Mouse (Mus musculus): Measurements from ENCODE around the gene Snx4. TPM values are rescaled to one million over a fixed set of nuclear protein-coding genes. Genes with fewer than 3 reads are reported as not detected.

The Snx4 gene
- polyA plus RNA-seq, 1 experiment from 2014 or later = 72.2 TPM

- H3K27ac ChIP-seq (replicated peaks; ENCODE audit: low read depth, low read length) = no peak overlapping the region
- H3K9me3 ChIP-seq (ENCODE audit: control insufficient read depth, low read length) = no peaks in the 10 kb centered on the region
- no peak overlapping the region for H3K4me3 ChIP-seq (ENCODE audit: low read depth, low read length)
- H3K36me3 ChIP-seq (ENCODE audit: control insufficient read depth, insufficient read depth, low read length) = no peaks in the 10 kb centered on the region
- ATAC-seq (ENCODE audit: insufficient number of reproducible peaks, low FRiP score, low TSS enrichment, low read depth) (no peak), DNase-seq (ENCODE audit: low spot score) (no peak)
- H3K27me3 ChIP-seq (ENCODE audit: control insufficient read depth, insufficient read depth, low read length) = no peaks in the 10 kb centered on the region
- H3K4me2 ChIP-seq (ENCODE audit: low read depth, severe bottlenecking) = no peak overlapping the region
- 50% methylated on average over 1 of the region's 1 CpGs for WGBS
- no peaks in the 10 kb centered on the region; the same call in 1 of the 2 replicates for H3K4me1 ChIP-seq (ENCODE audit: control insufficient read depth, insufficient read depth, low read length)
- no peak overlapping the region for H3K9ac ChIP-seq (ENCODE audit: low read length)
Observed at GRCm38 (mm10) chr16:33342356-33342755, 91.1 kb downstream of the Snx4 start.

- no peak for DNase-seq (ENCODE audit: low spot score)
- Histone ChIP-seq H3K4me3 (ENCODE audit: low read depth, low read length) (no peak overlapping the region), H3K4me1 (ENCODE audit: control insufficient read depth, insufficient read depth, low read length) (no peaks in the 10 kb centered on the region; the same call in 1 of the 2 replicates), H3K27ac (replicated peaks; ENCODE audit: low read depth, low read length) (no peak overlapping the region), H3K9me3 (ENCODE audit: control insufficient read depth, low read length) (no peaks in the 10 kb centered on the region), H3K4me2 (ENCODE audit: low read depth, severe bottlenecking) (no peak overlapping the region), H3K9ac (ENCODE audit: low read length) (no peak overlapping the region), H3K36me3 (ENCODE audit: control insufficient read depth, insufficient read depth, low read length) (no peaks in the 10 kb centered on the region), H3K27me3 (ENCODE audit: control insufficient read depth, insufficient read depth, low read length) (no peaks in the 10 kb centered on the region)
- WGBS = 71% methylated on average over 5 of the region's 5 CpGs
- ATAC-seq (ENCODE audit: insufficient number of reproducible peaks, low FRiP score, low TSS enrichment, low read depth) = no peak
Observed at GRCm38 (mm10) chr16:33343106-33343505, 91.9 kb downstream of the Snx4 start.

- Histone ChIP-seq H3K36me3 (ENCODE audit: control insufficient read depth, insufficient read depth, low read length) (no peaks in the 10 kb centered on the region), H3K27ac (replicated peaks; ENCODE audit: low read depth, low read length) (no peak overlapping the region), H3K4me2 (ENCODE audit: low read depth, severe bottlenecking) (no peak overlapping the region), H3K27me3 (ENCODE audit: control insufficient read depth, insufficient read depth, low read length) (no peaks in the 10 kb centered on the region), H3K4me3 (ENCODE audit: low read depth, low read length) (no peak overlapping the region), H3K9me3 (ENCODE audit: control insufficient read depth, low read length) (no peaks in the 10 kb centered on the region), H3K9ac (ENCODE audit: low read length) (no peak overlapping the region), H3K4me1 (ENCODE audit: control insufficient read depth, insufficient read depth, low read length) (no peaks in the 10 kb centered on the region; the same call in 1 of the 2 replicates)
- DNase-seq (ENCODE audit: low spot score) (no peak), ATAC-seq (ENCODE audit: insufficient number of reproducible peaks, low FRiP score, low TSS enrichment, low read depth) (no peak)
- 90% methylated on average over 7 of the region's 7 CpGs for WGBS
Observed at GRCm38 (mm10) chr16:33343601-33344000, 92.4 kb downstream of the Snx4 start.

- H3K4me3 ChIP-seq (ENCODE audit: low read depth, low read length) = no peak overlapping the region
- no peaks in the 10 kb centered on the region for H3K27me3 ChIP-seq (ENCODE audit: control insufficient read depth, insufficient read depth, low read length)
- no peaks in the 10 kb centered on the region for H3K36me3 ChIP-seq (ENCODE audit: control insufficient read depth, insufficient read depth, low read length)
- no peak overlapping the region for H3K4me2 ChIP-seq (ENCODE audit: low read depth, severe bottlenecking)
- DNase-seq (ENCODE audit: low spot score) = no peak
- WGBS = 57% methylated on average over 9 of the region's 9 CpGs
- H3K27ac ChIP-seq (replicated peaks; ENCODE audit: low read depth, low read length) = no peak overlapping the region
- ATAC-seq (ENCODE audit: insufficient number of reproducible peaks, low FRiP score, low TSS enrichment, low read depth) = no peak
- 0 out of 2 replicates have a peak overlapping the region, but pooled peaks have one; percentile 12 for H3K9ac ChIP-seq (ENCODE audit: low read length)
- H3K9me3 ChIP-seq (ENCODE audit: control insufficient read depth, low read length) = no peaks in the 10 kb centered on the region
- no peaks in the 10 kb centered on the region; the same call in 1 of the 2 replicates for H3K4me1 ChIP-seq (ENCODE audit: control insufficient read depth, insufficient read depth, low read length)
Observed at GRCm38 (mm10) chr16:33344379-33344778, 93.1 kb downstream of the Snx4 start.

GRCm38 (mm10) chr16:33344875-33345274 lies 93.6 kb downstream of the Snx4 start:
- 72% methylated on average over 4 of the region's 4 CpGs for WGBS
- no peaks in the 10 kb centered on the region for H3K9me3 ChIP-seq (ENCODE audit: control insufficient read depth, low read length)
- H3K4me3 ChIP-seq (ENCODE audit: low read depth, low read length) = no peak overlapping the region
- no peaks in the 10 kb centered on the region for H3K36me3 ChIP-seq (ENCODE audit: control insufficient read depth, insufficient read depth, low read length)
- no peak overlapping the region for H3K4me2 ChIP-seq (ENCODE audit: low read depth, severe bottlenecking)
- ATAC-seq (ENCODE audit: insufficient number of reproducible peaks, low FRiP score, low TSS enrichment, low read depth) (no peak), DNase-seq (ENCODE audit: low spot score) (no peak)
- H3K4me1 ChIP-seq (ENCODE audit: control insufficient read depth, insufficient read depth, low read length) = no peaks in the 10 kb centered on the region; the same call in 1 of the 2 replicates
- no peaks in the 10 kb centered on the region for H3K27me3 ChIP-seq (ENCODE audit: control insufficient read depth, insufficient read depth, low read length)
- H3K27ac ChIP-seq (replicated peaks; ENCODE audit: low read depth, low read length) = no peak overlapping the region
- H3K9ac ChIP-seq (ENCODE audit: low read length) = no peak overlapping the region

GRCm38 (mm10) chr16:33346376-33346775 lies 95.1 kb downstream of the Snx4 start:
- Histone ChIP-seq H3K27ac (replicated peaks; ENCODE audit: low read depth, low read length) (no peak overlapping the region), H3K36me3 (ENCODE audit: control insufficient read depth, insufficient read depth, low read length) (no peaks in the 10 kb centered on the region), H3K4me2 (ENCODE audit: low read depth, severe bottlenecking) (no peak overlapping the region), H3K27me3 (ENCODE audit: control insufficient read depth, insufficient read depth, low read length) (no peaks in the 10 kb centered on the region), H3K4me1 (ENCODE audit: control insufficient read depth, insufficient read depth, low read length) (no peaks in the 10 kb centered on the region; the same call in 1 of the 2 replicates), H3K4me3 (ENCODE audit: low read depth, low read length) (no peak overlapping the region), H3K9me3 (ENCODE audit: control insufficient read depth, low read length) (no peaks in the 10 kb centered on the region), H3K9ac (ENCODE audit: low read length) (no peak overlapping the region)
- no peak for ATAC-seq (ENCODE audit: insufficient number of reproducible peaks, low FRiP score, low TSS enrichment, low read depth)
- 34% methylated on average over 3 of the region's 3 CpGs for WGBS
- no peak for DNase-seq (ENCODE audit: low spot score)

GRCm38 (mm10) chr16:33347134-33347533 lies 95.9 kb downstream of the Snx4 start:
- Histone ChIP-seq H3K9me3 (ENCODE audit: control insufficient read depth, low read length) (no peaks in the 10 kb centered on the region), H3K27me3 (ENCODE audit: control insufficient read depth, insufficient read depth, low read length) (no peaks in the 10 kb centered on the region), H3K4me2 (ENCODE audit: low read depth, severe bottlenecking) (no peak overlapping the region), H3K27ac (replicated peaks; ENCODE audit: low read depth, low read length) (no peak overlapping the region), H3K4me1 (ENCODE audit: control insufficient read depth, insufficient read depth, low read length) (no peaks in the 10 kb centered on the region; the same call in 1 of the 2 replicates), H3K4me3 (ENCODE audit: low read depth, low read length) (no peak overlapping the region), H3K9ac (ENCODE audit: low read length) (no peak overlapping the region), H3K36me3 (ENCODE audit: control insufficient read depth, insufficient read depth, low read length) (no peaks in the 10 kb centered on the region)
- no peak for ATAC-seq (ENCODE audit: insufficient number of reproducible peaks, low FRiP score, low TSS enrichment, low read depth)
- no peak for DNase-seq (ENCODE audit: low spot score)
- WGBS = 72% methylated on average over 5 of the region's 5 CpGs

Other genes with a start within 250 kb of the Snx4 start
- 2.5 and 3.6 TPM in 2 replicates for gene Iqcg, start 195.2 kb upstream of the Snx4 start, polyA plus RNA-seq (2014; fragmentation: Nextera tagmentation; extraction: Ambion mirVana)
- 1,047 and 1,076 TPM in 2 replicates for gene Rpl35a, start 195.0 kb upstream of the Snx4 start, polyA plus RNA-seq (2014; fragmentation: Nextera tagmentation; extraction: Ambion mirVana)
- gene Lmln, start 188.9 kb upstream of the Snx4 start, polyA plus RNA-seq (2014; fragmentation: Nextera tagmentation; extraction: Ambion mirVana) = 2.0 and 3.3 TPM in 2 replicates
- gene Osbpl11, start 66.4 kb upstream of the Snx4 start, polyA plus RNA-seq (2014; fragmentation: Nextera tagmentation; extraction: Ambion mirVana) = 23.3 and 26.2 TPM in 2 replicates
- gene Zfp148, start 129.4 kb downstream of the Snx4 start, polyA plus RNA-seq (2014; fragmentation: Nextera tagmentation; extraction: Ambion mirVana) = 47.4 and 50.5 TPM in 2 replicates